Mouse (Mus musculus) CD8-positive naive resting alpha-beta T cell, adult 2 months (primary cell): ENCODE measurements around the gene Cdc26.

ENCODE experiments used
- DNase-seq, 2 experiments: peaks; one replicate each; pipeline ENCODE4 v3.0.0; 2022; ENCODE audit warnings: low read depth in 2 of 2, low spot score in 2 of 2

The Cdc26 gene

DNA sequence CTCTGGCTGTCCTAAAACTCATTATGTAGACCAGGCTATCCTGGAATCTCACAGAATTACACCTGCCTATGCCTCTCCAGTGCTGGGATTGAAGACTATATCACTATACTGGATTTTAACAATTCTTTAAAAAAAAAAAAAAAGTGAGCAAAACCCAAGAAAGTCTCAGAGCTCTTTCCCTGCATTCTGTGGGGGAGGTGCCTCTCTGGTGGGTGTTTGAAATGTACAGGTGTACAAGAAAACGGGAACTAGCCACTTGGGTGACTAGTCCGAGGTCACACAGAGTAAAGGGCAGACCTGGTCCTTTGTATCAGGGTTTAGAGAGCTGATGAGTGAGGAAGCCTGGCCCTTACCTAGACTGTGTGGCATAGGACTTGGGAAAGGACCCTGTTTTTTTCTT, 46.0 kb downstream of the Cdc26 start:
- DNase-seq = no peak

- DNase-seq = no peak
Observed at GRCm38 (mm10) chr4:62361997-62362396, 46.4 kb downstream of the Cdc26 start.

DNA sequence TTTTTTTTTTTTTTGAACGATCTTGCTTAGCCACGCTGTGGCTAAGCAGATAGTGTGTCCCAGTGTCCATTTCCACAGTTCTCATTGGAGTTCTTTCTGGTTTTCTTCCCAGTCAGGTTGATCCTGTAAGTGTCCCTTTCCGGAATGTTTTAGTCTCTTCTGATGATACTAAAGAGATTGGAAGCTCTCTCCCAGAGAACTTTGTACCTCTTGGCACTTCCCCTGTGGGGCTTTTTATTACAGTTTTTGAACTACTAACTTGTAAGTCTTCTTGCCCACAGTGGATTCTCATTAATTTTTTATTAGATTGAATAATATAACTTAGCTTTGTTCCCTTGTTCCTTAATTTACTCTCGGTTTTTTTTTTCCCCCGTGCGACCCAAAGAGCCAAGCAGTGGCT, 46.9 kb downstream of the Cdc26 start:
- DNase-seq = no peak

DNA sequence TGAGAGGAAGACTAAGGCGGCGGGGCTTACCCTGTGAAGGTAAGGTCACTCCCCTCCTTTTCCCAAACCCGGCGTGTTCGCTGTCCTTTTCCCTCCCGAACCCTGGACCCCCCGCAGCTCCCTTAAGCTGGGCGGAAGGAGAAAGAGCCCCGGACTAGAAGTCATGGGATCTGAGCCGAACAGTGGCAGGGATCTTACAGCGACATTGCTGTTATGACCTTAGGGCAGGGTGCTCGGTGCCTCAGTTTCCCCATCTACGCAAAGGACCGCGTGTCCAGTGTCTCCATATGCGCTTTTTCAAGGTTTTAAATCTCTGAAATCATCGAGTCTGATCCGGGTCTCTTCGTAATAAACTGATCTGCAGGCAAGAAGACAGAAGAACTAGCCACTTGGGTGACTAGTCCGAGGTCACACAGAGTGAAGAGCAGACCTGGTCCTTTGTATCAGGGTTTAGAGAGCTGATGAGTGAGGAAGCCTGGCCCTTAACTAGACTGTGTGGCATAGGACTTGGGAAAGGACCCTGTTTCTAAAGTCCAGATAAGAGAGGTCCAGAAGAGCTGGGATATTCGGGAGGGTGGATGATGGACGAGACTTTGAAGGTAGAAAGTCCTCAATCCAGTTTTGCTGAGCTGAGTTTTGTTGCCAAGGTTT, 47.5 kb downstream of the Cdc26 start:
- DNase-seq = peak; percentile 3 to 4

GRCm38 (mm10) chr4:62360088-62360804, 48.2 kb downstream of the Cdc26 start, which contains the start of the genes Fkbp15 and Slc31a1:
Fkbp15 (minus strand) TSS chr4:62360548.
Slc31a1 (plus strand) TSS chr4:62360727.
- peak; percentile 92 to 94 for DNase-seq

GRCm38 (mm10) chr4:62359256-62359775, 49.1 kb downstream of the Cdc26 start:
- no peak for DNase-seq

GRCm38 (mm10) chr4:62357631-62358148, 50.8 kb downstream of the Cdc26 start:
- DNase-seq = no peak

DNA sequence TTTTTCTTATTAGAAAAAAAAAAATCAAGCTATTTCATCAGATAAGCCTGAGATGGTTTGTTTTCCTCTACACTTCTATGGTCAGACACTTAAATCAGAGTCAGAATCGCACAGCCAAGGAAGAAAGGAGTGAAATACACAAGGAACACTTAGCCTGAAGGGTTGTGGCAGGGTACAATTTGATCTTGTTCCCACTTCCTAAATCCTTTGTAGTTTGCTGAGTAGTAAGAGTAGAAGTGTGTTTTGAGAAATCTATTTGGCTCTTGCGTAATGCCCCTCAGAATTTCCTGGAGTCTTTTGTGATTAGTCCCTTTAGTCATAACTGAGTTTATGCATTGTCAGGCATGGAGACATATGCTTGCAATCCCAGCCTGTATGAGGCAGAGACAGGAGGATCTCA, 59.1 kb downstream of the Cdc26 start:
- DNase-seq = no peak

GRCm38 (mm10) chr4:62348329-62348705, 60.1 kb downstream of the Cdc26 start:
- DNase-seq = no peak

GRCm38 (mm10) chr4:62347605-62348328, 60.7 kb downstream of the Cdc26 start:
- DNase-seq = no peak

GRCm38 (mm10) chr4:62345827-62346226, 62.6 kb downstream of the Cdc26 start:
- no peak for DNase-seq

DNA sequence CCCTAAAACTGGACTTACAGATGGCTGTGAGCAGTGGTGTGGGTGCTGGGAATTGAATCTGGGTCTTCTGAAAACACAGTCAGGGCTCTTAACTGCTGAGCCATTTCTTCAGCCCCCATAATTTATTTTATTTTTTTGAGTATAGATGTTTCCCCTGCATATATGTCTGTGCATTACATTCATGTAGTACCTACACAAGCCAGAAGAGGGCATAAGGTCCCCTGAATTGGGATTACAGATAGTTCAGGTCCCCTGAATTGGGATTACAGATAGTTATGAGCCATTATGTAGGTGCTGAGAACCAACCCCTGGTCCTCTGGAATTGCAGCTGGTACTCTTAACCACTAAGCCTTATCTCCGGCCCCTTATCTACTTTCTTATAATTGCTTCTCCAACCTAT, 64.4 kb downstream of the Cdc26 start:
- peak; percentile 17 to 45 for DNase-seq

GRCm38 (mm10) chr4:62338536-62338935, 69.9 kb downstream of the Cdc26 start:
- DNase-seq = no peak
